Mouse (Mus musculus) ES-Bruce4 (cell line): ENCODE data around the gene Endou. TPM values are rescaled to one million over a fixed set of nuclear protein-coding genes. Genes with fewer than 3 reads are reported as not detected.
A peak's percentile ranks its signal among the peaks of the same experiment; 100 is the strongest.

ENCODE experiments used
- H3K27ac ChIP-seq: 2 replicates; pipeline ENCODE4 v1.5.1; 2012; ENCODE audit warnings: low read length, inconsistent platforms; ENCODE audit not compliant: insufficient read depth
- H3K27me3 ChIP-seq: 2 replicates; pipeline ENCODE4 v1.6.1; 2012; ENCODE audit warnings: mild to moderate bottlenecking, low read length, inconsistent platforms; ENCODE audit not compliant: control insufficient read depth, poor library complexity, insufficient read depth, severe bottlenecking
- H3K36me3 ChIP-seq: 2 replicates; pipeline ENCODE4 v1.6.1; 2012; ENCODE audit warnings: inconsistent platforms, mild to moderate bottlenecking, low read length, moderate library complexity; ENCODE audit not compliant: control insufficient read depth, poor library complexity, insufficient read depth, severe bottlenecking
- H3K4me1 ChIP-seq: one replicate; pipeline ENCODE4 v1.8.1; 2011; ENCODE audit warnings: low read length; ENCODE audit not compliant: control insufficient read depth, insufficient read depth
- H3K4me3 ChIP-seq: 2 replicates; pipeline ENCODE4 v1.5.1; 2011; ENCODE audit warnings: low read depth, mild to moderate bottlenecking, low read length
- H3K9ac ChIP-seq: 2 replicates; pipeline ENCODE4 v1.6.1; 2012; ENCODE audit warnings: low read depth, mild to moderate bottlenecking, inconsistent platforms; ENCODE audit not compliant: poor library complexity, severe bottlenecking
- H3K9me3 ChIP-seq: replicated peaks from 2 replicates; pipeline ENCODE4 v1.6.1; 2012; ENCODE audit warnings: mild to moderate bottlenecking, low read length, inconsistent platforms; ENCODE audit not compliant: control insufficient read depth, poor library complexity, insufficient read depth, severe bottlenecking
- CTCF ChIP-seq: IDR thresholded peaks from one replicate; pipeline ENCODE4 v1.8.1; 2011; ENCODE audit warnings: low read depth, low read length
- EP300 ChIP-seq: IDR thresholded peaks from 2 replicates; pipeline ENCODE4 v1.6.1; 2011; ENCODE audit warnings: low read depth, low read length; ENCODE audit not compliant: insufficient read depth
- POLR2A ChIP-seq: IDR thresholded peaks from one replicate; pipeline ENCODE4 v1.8.1; 2011; ENCODE audit warnings: low read length; ENCODE audit not compliant: insufficient read depth
- polyA plus RNA-seq: library from polyadenylated mRNA; stranded (reverse); fragments of >200 nt; gene quantifications from 2 replicates; pipeline ENCODE4 v1.2.4, GENCODE M21; 2011; ENCODE audit warnings: low read depth; ENCODE audit not compliant: missing spikeins, insufficient read depth, insufficient read length

Endou gene
- polyA plus RNA-seq, 1 experiment, result 1.2 TPM

- no peaks in the 10 kb centered on the region for H3K27me3 ChIP-seq
- TF ChIP-seq POLR2A, result no peak
- no peak for TF ChIP-seq EP300
- no peak for TF ChIP-seq CTCF
- no peak overlapping the region for H3K9ac ChIP-seq
- H3K27ac ChIP-seq, result no peak overlapping the region
- no peaks in the 10 kb centered on the region for H3K9me3 ChIP-seq
- no peaks in the 10 kb centered on the region for H3K36me3 ChIP-seq
- no peaks in the 10 kb centered on the region for H3K4me1 ChIP-seq
- no peak overlapping the region for H3K4me3 ChIP-seq
Measured at GRCm38 (mm10) chr15:97719494-97719893, 11.6 kb downstream of the Endou start.

- TF ChIP-seq POLR2A (no peak), CTCF (no peak), EP300 (no peak)
- Histone ChIP-seq H3K9me3 (no peaks in the 10 kb centered on the region), H3K4me3 (no peak overlapping the region), H3K27ac (no peak overlapping the region), H3K4me1 (no peaks in the 10 kb centered on the region), H3K36me3 (no peaks in the 10 kb centered on the region), H3K27me3 (no peaks in the 10 kb centered on the region), H3K9ac (no peak overlapping the region)
Measured at GRCm38 (mm10) chr15:97718535-97719155, 12.5 kb downstream of the Endou start.

GRCm38 (mm10) chr15:97717861-97718534, 13.1 kb downstream of the Endou start:
- Histone ChIP-seq H3K4me1 (peaks cover 2% of the 10 kb centered on the region), H3K27ac (no peak overlapping the region), H3K4me3 (no peak overlapping the region), H3K36me3 (no peaks in the 10 kb centered on the region), H3K27me3 (no peaks in the 10 kb centered on the region), H3K9me3 (no peaks in the 10 kb centered on the region), H3K9ac (no peak overlapping the region)
- peak; percentile 52 for TF ChIP-seq CTCF
- TF ChIP-seq POLR2A, result no peak
- TF ChIP-seq EP300, result no peak

GRCm38 (mm10) chr15:97716782-97717181, 14.4 kb downstream of the Endou start:
- H3K4me1 ChIP-seq, result peaks cover 2% of the 10 kb centered on the region
- no peak overlapping the region for H3K27ac ChIP-seq
- H3K4me3 ChIP-seq, result no peak overlapping the region
- H3K9me3 ChIP-seq, result no peaks in the 10 kb centered on the region
- no peaks in the 10 kb centered on the region for H3K27me3 ChIP-seq
- H3K9ac ChIP-seq, result no peak overlapping the region
- no peaks in the 10 kb centered on the region for H3K36me3 ChIP-seq
- TF ChIP-seq POLR2A (no peak), CTCF (no peak), EP300 (no peak)

- no peaks in the 10 kb centered on the region for H3K36me3 ChIP-seq
- no peak overlapping the region for H3K9ac ChIP-seq
- H3K9me3 ChIP-seq, result no peaks in the 10 kb centered on the region
- TF ChIP-seq EP300 (no peak), POLR2A (no peak), CTCF (no peak)
- H3K27me3 ChIP-seq, result no peaks in the 10 kb centered on the region
- no peak overlapping the region for H3K4me3 ChIP-seq
- H3K27ac ChIP-seq, result no peak overlapping the region
- peaks cover 2% of the 10 kb centered on the region for H3K4me1 ChIP-seq
Measured at GRCm38 (mm10) chr15:97715734-97716133, 15.4 kb downstream of the Endou start.

GRCm38 (mm10) chr15:97715083-97715482, 16.1 kb downstream of the Endou start:
- no peaks in the 10 kb centered on the region for H3K9me3 ChIP-seq
- peaks cover 2% of the 10 kb centered on the region for H3K4me1 ChIP-seq
- H3K27ac ChIP-seq, result no peak overlapping the region
- H3K27me3 ChIP-seq, result no peaks in the 10 kb centered on the region
- no peaks in the 10 kb centered on the region for H3K36me3 ChIP-seq
- no peak overlapping the region for H3K9ac ChIP-seq
- no peak for TF ChIP-seq EP300
- no peak for TF ChIP-seq POLR2A
- no peak for TF ChIP-seq CTCF
- no peak overlapping the region for H3K4me3 ChIP-seq
